Mouse (Mus musculus) myocyte (in vitro differentiated cells): ENCODE data around the gene Samm50. TPM values are rescaled to one million over a fixed set of nuclear protein-coding genes. Genes with fewer than 3 reads are reported as not detected.

Experiments used
- H3K27me3 ChIP-seq: one replicate; pipeline ENCODE4 v1.6.1; 2011; ENCODE audit not compliant: control insufficient read depth, insufficient read depth, insufficient read length
- H3K36me3 ChIP-seq: one replicate; pipeline ENCODE4 v1.6.1; 2011; ENCODE audit not compliant: control insufficient read depth, insufficient read depth
- H3K4me2 ChIP-seq: one replicate; pipeline ENCODE4 v1.6.1; 2011; ENCODE audit warnings: low read depth, control low read depth
- H3K4me3 ChIP-seq: one replicate; pipeline ENCODE4 v1.5.1; 2011; ENCODE audit warnings: mild to moderate bottlenecking, control low read depth, moderate library complexity
- H3K79me2 ChIP-seq: one replicate; pipeline ENCODE4 v1.6.1; 2011; ENCODE audit not compliant: control insufficient read depth, insufficient read depth
- H3ac ChIP-seq: one replicate; pipeline ENCODE4 v1.6.1; 2011; ENCODE audit not compliant: control insufficient read depth, insufficient read length
- CEBPB ChIP-seq: IDR thresholded peaks from 2 replicates; pipeline ENCODE4 v1.6.1; 2011; ENCODE audit warnings: mild to moderate bottlenecking, moderate library complexity; ENCODE audit not compliant: poor library complexity, insufficient read depth, severe bottlenecking
- E2F4 ChIP-seq: IDR thresholded peaks from one replicate; pipeline ENCODE4 v1.6.1; 2011; ENCODE audit warnings: mild to moderate bottlenecking, control low read depth, moderate library complexity; ENCODE audit not compliant: insufficient read depth
- MAX ChIP-seq: IDR thresholded peaks from one replicate; pipeline ENCODE4 v1.6.1; 2011; ENCODE audit warnings: low read depth, mild to moderate bottlenecking, control low read depth
- MYOD1 ChIP-seq, 3 experiments: IDR thresholded peaks; one replicate each; pipeline ENCODE4 v1.6.1; 2011; ENCODE audit warnings: control low read depth in 2 of 3, low read depth in 2 of 3, mild to moderate bottlenecking in 2 of 3, moderate library complexity in 1 of 3; ENCODE audit not compliant: insufficient read length in 2 of 3, control insufficient read depth in 1 of 3
- MYOG ChIP-seq, 3 experiments: IDR thresholded peaks; one replicate each; pipeline ENCODE4 v1.6.1; 2011; ENCODE audit warnings: control low read depth in 2 of 3, low read depth in 2 of 3, mild to moderate bottlenecking in 2 of 3; ENCODE audit not compliant: insufficient read length in 2 of 3, control insufficient read depth in 1 of 3, insufficient read depth in 1 of 3
- POLR2A ChIP-seq: IDR thresholded peaks from one replicate; pipeline ENCODE4 v1.6.1; 2011; ENCODE audit warnings: low read depth, mild to moderate bottlenecking, control low read depth, moderate library complexity; ENCODE audit not compliant: insufficient read length
- POLR2AphosphoS2 ChIP-seq: IDR thresholded peaks from one replicate; pipeline ENCODE4 v1.6.1; 2011; ENCODE audit warnings: low read depth, control low read depth; ENCODE audit not compliant: insufficient read length
- REST ChIP-seq: IDR thresholded peaks from one replicate; pipeline ENCODE4 v1.6.1; 2011; ENCODE audit warnings: mild to moderate bottlenecking, control low read depth, moderate library complexity; ENCODE audit not compliant: insufficient read depth, insufficient read length
- SRF ChIP-seq: IDR thresholded peaks from one replicate; pipeline ENCODE4 v1.6.1; 2011; ENCODE audit warnings: low read depth; ENCODE audit not compliant: control insufficient read depth, insufficient read length
- TCF12 ChIP-seq: IDR thresholded peaks from one replicate; pipeline ENCODE4 v1.6.1; 2011; ENCODE audit warnings: mild to moderate bottlenecking, control low read depth; ENCODE audit not compliant: poor library complexity, insufficient read depth, severe bottlenecking
- TCF3 ChIP-seq: IDR thresholded peaks from one replicate; pipeline ENCODE4 v1.6.1; 2011; ENCODE audit warnings: low read depth, control low read depth; ENCODE audit not compliant: insufficient read length
- USF1 ChIP-seq: IDR thresholded peaks from one replicate; pipeline ENCODE4 v1.6.1; 2011; ENCODE audit warnings: low read depth, mild to moderate bottlenecking, control low read depth, moderate library complexity
- polyA plus RNA-seq: library from polyadenylated mRNA; unstranded; fragments of >200 nt; fragmentation: generic; extraction: Trizol; gene quantifications from one replicate; pipeline ENCODE4 v1.2.1, GENCODE M21; 2012; ENCODE audit warnings: missing spikeins

Gene Samm50
- polyA plus RNA-seq, 1 experiment, result 116 TPM

DNA sequence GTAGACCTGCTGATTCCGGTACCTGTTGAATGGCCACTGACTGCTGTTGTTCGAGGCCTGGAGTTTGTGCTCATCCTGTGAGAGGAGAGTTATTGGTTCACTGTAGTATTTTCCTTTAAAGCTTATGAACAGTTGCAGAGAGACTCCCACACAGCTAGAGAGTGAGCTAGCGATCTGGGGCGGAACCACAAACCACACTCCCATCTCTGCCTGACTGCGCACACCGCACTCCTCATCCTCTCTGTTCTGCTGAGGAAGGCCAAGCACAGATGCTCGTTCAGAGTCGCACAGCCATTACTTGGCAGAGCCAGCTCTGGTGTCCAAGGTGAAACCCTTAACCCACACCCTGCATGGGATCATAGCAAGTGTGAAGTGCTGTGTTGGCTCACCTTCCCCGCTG lies 13.3 kb upstream of the Samm50 start:
- H3K36me3 ChIP-seq, result no peaks in the 10 kb centered on the region
- no peaks in the 10 kb centered on the region for H3K79me2 ChIP-seq
- H3K27me3 ChIP-seq, result peaks cover 71% of the 10 kb centered on the region
- H3K4me3 ChIP-seq, result no peak overlapping the region
- TF ChIP-seq POLR2AphosphoS2 (no peak), MYOG (IDR thresholded peaks at IDR 0.05; ENCODE audit: control insufficient read depth in 1 of 3, insufficient read depth in 1 of 3, insufficient read length in 2 of 3, low read depth in 2 of 3) (no peak), CEBPB (no peak), POLR2A (no peak), TCF12 (no peak), REST (no peak), E2F4 (no peak), SRF (no peak), USF1 (no peak), MYOD1 (IDR thresholded peaks at IDR 0.05; ENCODE audit: control insufficient read depth in 1 of 3, insufficient read length in 2 of 3, low read depth in 2 of 3) (no peak), MAX (no peak), TCF3 (no peak)
- no peak overlapping the region for H3K4me2 ChIP-seq
- no peak overlapping the region for H3ac ChIP-seq

DNA sequence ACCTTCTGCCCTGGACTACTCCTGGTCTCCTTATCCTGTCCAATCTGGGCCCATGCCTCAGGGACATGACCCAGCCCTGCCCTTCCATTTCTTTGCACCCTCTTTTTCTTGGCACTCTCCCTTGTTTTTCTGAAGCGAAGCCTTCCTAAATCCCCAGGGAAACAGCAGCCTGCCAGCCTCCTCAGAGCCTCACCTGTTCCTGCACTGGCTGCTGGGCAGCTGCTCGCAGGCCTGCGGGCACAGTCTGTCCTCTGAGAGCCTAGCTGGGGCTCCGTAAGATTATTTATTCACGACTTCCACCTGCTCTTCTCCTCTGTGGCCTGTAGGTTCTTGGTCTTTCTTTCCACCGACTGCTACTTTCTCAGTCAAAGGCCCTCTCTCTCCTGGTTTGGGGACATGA lies 10.0 kb upstream of the Samm50 start:
- Histone ChIP-seq H3K4me2 (no peak overlapping the region), H3K4me3 (no peak overlapping the region), H3K27me3 (peaks cover 63% of the 10 kb centered on the region), H3ac (no peak overlapping the region), H3K79me2 (no peaks in the 10 kb centered on the region), H3K36me3 (no peaks in the 10 kb centered on the region)
- TF ChIP-seq MYOD1 (IDR thresholded peaks at IDR 0.05; ENCODE audit: control insufficient read depth in 1 of 3, insufficient read length in 2 of 3, low read depth in 2 of 3), result peak in 2 of 3 experiments; percentile 87 to 94
- no peak for TF ChIP-seq E2F4
- TF ChIP-seq TCF12, result peak; percentile 62
- no peak for TF ChIP-seq SRF
- no peak for TF ChIP-seq POLR2A
- TF ChIP-seq REST, result no peak
- no peak for TF ChIP-seq POLR2AphosphoS2
- no peak for TF ChIP-seq USF1
- no peak for TF ChIP-seq CEBPB
- peak; percentile 70 to 97 (median 96) for TF ChIP-seq MYOG (IDR thresholded peaks at IDR 0.05; ENCODE audit: control insufficient read depth in 1 of 3, insufficient read depth in 1 of 3, insufficient read length in 2 of 3, low read depth in 2 of 3)
- no peak for TF ChIP-seq MAX
- peak; percentile 88 for TF ChIP-seq TCF3

DNA sequence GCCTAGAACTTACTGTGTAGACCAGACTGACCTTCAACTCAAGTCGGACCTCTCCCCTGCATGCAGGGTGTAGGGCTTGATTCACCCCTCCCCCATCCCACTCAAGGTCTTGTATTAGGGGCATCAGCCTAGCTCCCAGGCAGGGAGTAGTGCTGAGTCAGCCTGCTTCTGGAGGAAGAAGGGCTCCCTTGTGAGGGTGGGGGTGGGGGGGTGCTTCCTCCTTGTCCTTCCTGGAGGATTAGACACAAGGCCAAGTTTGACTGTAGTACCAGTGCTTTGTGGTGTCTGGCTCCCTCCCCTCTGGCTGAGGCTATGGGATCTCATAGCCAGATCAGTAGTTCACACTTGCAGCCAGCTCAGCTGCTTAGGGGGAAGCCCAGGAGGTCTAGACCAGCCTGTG lies 8.1 kb upstream of the Samm50 start:
- peak in 1 of 3 experiments; percentile 5 for TF ChIP-seq MYOG (IDR thresholded peaks at IDR 0.05; ENCODE audit: control insufficient read depth in 1 of 3, insufficient read depth in 1 of 3, insufficient read length in 2 of 3, low read depth in 2 of 3)
- no peak for TF ChIP-seq POLR2AphosphoS2
- no peak for TF ChIP-seq REST
- TF ChIP-seq TCF12, result no peak
- TF ChIP-seq E2F4, result no peak
- TF ChIP-seq USF1, result no peak
- TF ChIP-seq POLR2A, result no peak
- H3K27me3 ChIP-seq, result peaks cover 55% of the 10 kb centered on the region
- H3ac ChIP-seq, result no peak overlapping the region
- H3K79me2 ChIP-seq, result no peaks in the 10 kb centered on the region
- no peaks in the 10 kb centered on the region for H3K36me3 ChIP-seq
- no peak overlapping the region for H3K4me3 ChIP-seq
- H3K4me2 ChIP-seq, result no peak overlapping the region

DNA sequence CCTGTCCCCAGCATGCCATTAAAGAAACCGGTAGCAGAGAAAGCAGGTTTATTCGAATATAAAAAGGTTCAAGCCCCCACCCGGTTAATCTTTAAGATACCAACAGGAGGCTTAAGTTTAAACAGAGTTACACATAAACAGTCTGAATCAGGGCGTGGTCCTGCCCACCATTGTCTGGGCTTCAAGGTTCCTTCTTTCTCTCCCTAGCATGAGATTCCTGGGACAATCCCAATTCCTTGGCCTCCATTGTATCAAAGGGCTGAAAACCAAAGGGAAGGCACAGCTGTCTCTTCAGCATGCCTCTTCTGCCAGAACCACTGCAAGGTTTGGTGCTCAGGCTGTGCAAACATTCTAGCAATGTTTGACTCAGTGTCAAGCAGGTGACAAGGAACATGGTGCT lies 5.8 kb upstream of the Samm50 start:
- Histone ChIP-seq H3K4me3 (no peak overlapping the region), H3K4me2 (no peak overlapping the region), H3K79me2 (no peaks in the 10 kb centered on the region), H3ac (no peak overlapping the region), H3K27me3 (peaks cover 36% of the 10 kb centered on the region), H3K36me3 (no peaks in the 10 kb centered on the region)
- TF ChIP-seq MYOG (IDR thresholded peaks at IDR 0.05; ENCODE audit: control insufficient read depth in 1 of 3, insufficient read depth in 1 of 3, insufficient read length in 2 of 3, low read depth in 2 of 3) (peak in 1 of 3 experiments; percentile 25), E2F4 (no peak)

DNA sequence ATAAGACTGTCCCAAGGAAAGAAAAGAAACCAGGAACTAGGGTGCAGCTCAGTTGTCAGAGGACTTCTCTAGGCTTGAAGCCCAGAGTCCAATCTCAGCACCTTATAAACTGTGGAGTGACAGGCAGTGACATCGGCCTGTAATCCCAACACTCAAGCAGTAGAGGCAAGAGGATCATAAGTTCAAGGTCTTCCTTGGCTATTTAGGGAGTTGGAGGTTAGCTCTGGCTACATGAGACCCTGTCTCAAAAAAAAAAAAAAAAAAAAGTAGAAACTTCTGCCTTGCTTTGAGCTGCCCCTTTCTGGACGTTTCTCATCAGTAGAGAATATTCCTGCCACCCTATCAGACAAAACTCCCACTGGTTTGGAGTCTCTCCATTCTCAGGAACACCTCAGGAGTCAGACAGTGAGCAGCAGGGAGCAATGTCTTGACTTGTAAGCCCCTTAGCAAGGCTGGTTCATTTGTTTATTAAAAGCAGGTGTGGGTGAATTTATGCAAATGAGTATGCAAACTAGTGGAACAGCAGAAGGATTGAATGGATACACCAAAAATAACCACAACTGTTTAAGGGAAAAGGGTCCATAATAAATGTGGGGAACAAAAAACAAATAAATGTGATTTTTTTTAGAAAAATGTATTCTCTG lies 3.0 kb upstream of the Samm50 start:
- H3K79me2 ChIP-seq, result peaks cover 17% of the 10 kb centered on the region
- no peak for TF ChIP-seq POLR2A
- TF ChIP-seq CEBPB, result no peak
- no peak for TF ChIP-seq MAX
- TF ChIP-seq POLR2AphosphoS2, result no peak
- no peak for TF ChIP-seq SRF
- TF ChIP-seq TCF12, result no peak
- TF ChIP-seq USF1, result no peak
- TF ChIP-seq MYOG (IDR thresholded peaks at IDR 0.05; ENCODE audit: control insufficient read depth in 1 of 3, insufficient read depth in 1 of 3, insufficient read length in 2 of 3, low read depth in 2 of 3), result no peak
- TF ChIP-seq MYOD1 (IDR thresholded peaks at IDR 0.05; ENCODE audit: control insufficient read depth in 1 of 3, insufficient read length in 2 of 3, low read depth in 2 of 3), result no peak
- TF ChIP-seq E2F4, result no peak
- no peak for TF ChIP-seq TCF3
- no peak for TF ChIP-seq REST
- peaks cover 23% of the 10 kb centered on the region for H3K27me3 ChIP-seq
- H3ac ChIP-seq, result no peak overlapping the region
- no peaks in the 10 kb centered on the region for H3K36me3 ChIP-seq
- H3K4me2 ChIP-seq, result no peak overlapping the region
- no peak overlapping the region for H3K4me3 ChIP-seq
